Mouse (Mus musculus): ENCODE measurements around the gene Map7. TPM values are rescaled to one million over a fixed set of nuclear protein-coding genes. Genes with fewer than 3 reads are reported as not detected.

Map7 gene
- polyA plus RNA-seq, 1 experiment = 108 TPM

DNA sequence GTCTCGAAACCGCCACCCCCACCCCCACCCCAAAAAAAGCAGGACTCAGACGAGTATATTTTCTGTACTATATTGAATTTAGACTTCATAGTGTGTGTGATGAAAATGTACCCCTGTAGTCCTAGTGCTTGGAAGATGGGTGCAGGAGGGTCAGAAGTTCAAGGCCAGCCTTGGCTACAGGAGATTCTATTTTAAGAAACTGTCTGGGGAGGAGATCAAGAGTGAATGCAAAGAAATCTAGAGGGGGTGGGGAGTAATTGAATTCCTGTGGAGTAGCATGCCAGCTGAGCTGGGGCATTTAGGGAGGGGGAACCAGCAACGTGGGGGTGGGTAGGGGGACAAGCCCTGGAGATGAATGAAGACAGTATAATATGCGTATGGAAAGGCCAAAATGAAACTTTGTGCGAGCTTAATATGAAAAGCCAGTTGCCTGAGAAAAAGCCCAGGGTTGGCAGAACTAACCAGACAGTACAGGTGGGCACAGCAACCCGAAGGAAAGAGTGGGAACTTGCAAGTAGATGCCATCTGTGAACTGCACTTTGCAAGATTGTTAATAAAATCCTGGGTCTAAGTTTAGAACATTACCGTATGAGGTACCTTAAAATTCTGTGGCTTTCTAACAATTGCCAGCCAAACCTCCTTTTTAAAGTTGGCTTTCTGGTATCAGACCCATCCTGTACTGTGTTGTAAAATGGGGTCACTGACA is 8.9 kb downstream of the Map7 start:
- TF ChIP-seq POLR2A (IDR thresholded peaks at IDR 0.05; ENCODE audit: insufficient read depth, low read length) (no peak), CTCF (IDR thresholded peaks at IDR 0.05; ENCODE audit: low read depth, low read length) (no peak), EP300 (IDR thresholded peaks at IDR 0.05; ENCODE audit: insufficient read depth, low read depth, low read length) (peak; percentile 85; the same call in 1 of the 2 replicates)
- no peaks in the 10 kb centered on the region for H3K27me3 ChIP-seq (ENCODE audit: control insufficient read depth, insufficient read depth, low read length, poor library complexity, severe bottlenecking)
- peaks cover 15% of the 10 kb centered on the region for H3K4me1 ChIP-seq (ENCODE audit: control insufficient read depth, insufficient read depth, low read length)
- 0 out of 2 replicates have a peak, but pooled peaks cover 3% of the 10 kb centered on the region for H3K36me3 ChIP-seq (ENCODE audit: control insufficient read depth, insufficient read depth, low read length, poor library complexity, severe bottlenecking)
- H3K4me3 ChIP-seq (ENCODE audit: low read depth, low read length) = no peak overlapping the region
- H3K9me3 ChIP-seq (replicated peaks; ENCODE audit: control insufficient read depth, insufficient read depth, low read length, poor library complexity, severe bottlenecking) = no peaks in the 10 kb centered on the region
- peak overlapping the region; percentile 74 for H3K27ac ChIP-seq (ENCODE audit: insufficient read depth, low read length)
- H3K9ac ChIP-seq (ENCODE audit: low read depth, poor library complexity, severe bottlenecking) = peak overlapping the region; percentile 4; the same call in 1 of the 2 replicates

DNA sequence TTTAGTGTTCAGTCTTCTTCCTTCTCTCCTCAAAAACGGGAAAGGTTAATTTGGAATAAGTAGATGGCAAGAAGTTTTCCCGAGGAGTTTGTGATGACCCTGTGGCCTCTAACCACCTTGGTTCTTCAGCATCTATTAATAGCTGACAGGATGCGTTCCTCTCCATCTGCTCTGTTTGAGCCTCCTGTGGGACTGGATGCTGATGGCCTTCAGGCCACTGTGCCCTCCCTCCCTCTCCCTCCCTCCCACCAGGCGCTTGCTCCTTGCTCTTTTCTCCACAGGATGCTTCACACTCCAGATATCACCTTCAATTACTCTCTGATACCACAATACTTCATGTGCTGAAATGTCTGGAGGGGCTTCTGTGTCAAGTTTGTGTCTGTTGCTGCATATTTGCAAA is 10.5 kb downstream of the Map7 start:
- H3K9ac ChIP-seq (ENCODE audit: low read depth, poor library complexity, severe bottlenecking) = peak overlapping the region; percentile 26; the same call in 1 of the 2 replicates
- H3K27me3 ChIP-seq (ENCODE audit: control insufficient read depth, insufficient read depth, low read length, poor library complexity, severe bottlenecking) = no peaks in the 10 kb centered on the region
- TF ChIP-seq POLR2A (IDR thresholded peaks at IDR 0.05; ENCODE audit: insufficient read depth, low read length) (no peak), EP300 (IDR thresholded peaks at IDR 0.05; ENCODE audit: insufficient read depth, low read depth, low read length) (no peak), CTCF (IDR thresholded peaks at IDR 0.05; ENCODE audit: low read depth, low read length) (no peak)
- no peak overlapping the region for H3K27ac ChIP-seq (ENCODE audit: insufficient read depth, low read length)
- H3K4me1 ChIP-seq (ENCODE audit: control insufficient read depth, insufficient read depth, low read length) = peaks cover 15% of the 10 kb centered on the region
- no peak overlapping the region for H3K4me3 ChIP-seq (ENCODE audit: low read depth, low read length)
- H3K36me3 ChIP-seq (ENCODE audit: control insufficient read depth, insufficient read depth, low read length, poor library complexity, severe bottlenecking) = 0 out of 2 replicates have a peak, but pooled peaks cover 3% of the 10 kb centered on the region
- H3K9me3 ChIP-seq (replicated peaks; ENCODE audit: control insufficient read depth, insufficient read depth, low read length, poor library complexity, severe bottlenecking) = no peaks in the 10 kb centered on the region

DNA sequence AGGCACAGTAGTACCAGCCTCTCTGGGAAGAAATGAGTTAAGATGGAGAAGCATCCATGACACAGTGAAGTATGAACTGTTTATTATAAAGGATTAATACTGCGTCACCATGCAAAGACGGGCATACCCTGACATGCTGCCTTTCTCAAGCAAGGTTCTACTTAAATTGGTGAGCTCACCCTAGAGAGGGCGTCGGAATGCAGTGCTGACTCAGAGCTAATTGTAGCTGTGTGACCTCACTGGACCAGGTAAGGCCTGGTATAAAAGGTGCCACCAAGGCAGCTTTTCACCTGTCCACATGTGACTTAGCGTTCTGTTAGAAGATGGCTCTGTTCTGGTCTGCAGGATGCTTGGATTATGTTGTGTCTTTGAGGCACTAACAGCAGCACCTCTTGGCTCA is 11.0 kb downstream of the Map7 start:
- peak overlapping the region; percentile 26; the same call in 1 of the 2 replicates for H3K9ac ChIP-seq (ENCODE audit: low read depth, poor library complexity, severe bottlenecking)
- H3K9me3 ChIP-seq (replicated peaks; ENCODE audit: control insufficient read depth, insufficient read depth, low read length, poor library complexity, severe bottlenecking) = no peaks in the 10 kb centered on the region
- H3K4me3 ChIP-seq (ENCODE audit: low read depth, low read length) = no peak overlapping the region
- no peak for TF ChIP-seq POLR2A (IDR thresholded peaks at IDR 0.05; ENCODE audit: insufficient read depth, low read length)
- TF ChIP-seq EP300 (IDR thresholded peaks at IDR 0.05; ENCODE audit: insufficient read depth, low read depth, low read length) = no peak
- TF ChIP-seq CTCF (IDR thresholded peaks at IDR 0.05; ENCODE audit: low read depth, low read length) = no peak
- H3K36me3 ChIP-seq (ENCODE audit: control insufficient read depth, insufficient read depth, low read length, poor library complexity, severe bottlenecking) = peaks cover 3% of the 10 kb centered on the region; the same call in 1 of the 2 replicates
- H3K27me3 ChIP-seq (ENCODE audit: control insufficient read depth, insufficient read depth, low read length, poor library complexity, severe bottlenecking) = no peaks in the 10 kb centered on the region
- no peak overlapping the region for H3K27ac ChIP-seq (ENCODE audit: insufficient read depth, low read length)
- H3K4me1 ChIP-seq (ENCODE audit: control insufficient read depth, insufficient read depth, low read length) = peaks cover 15% of the 10 kb centered on the region

DNA sequence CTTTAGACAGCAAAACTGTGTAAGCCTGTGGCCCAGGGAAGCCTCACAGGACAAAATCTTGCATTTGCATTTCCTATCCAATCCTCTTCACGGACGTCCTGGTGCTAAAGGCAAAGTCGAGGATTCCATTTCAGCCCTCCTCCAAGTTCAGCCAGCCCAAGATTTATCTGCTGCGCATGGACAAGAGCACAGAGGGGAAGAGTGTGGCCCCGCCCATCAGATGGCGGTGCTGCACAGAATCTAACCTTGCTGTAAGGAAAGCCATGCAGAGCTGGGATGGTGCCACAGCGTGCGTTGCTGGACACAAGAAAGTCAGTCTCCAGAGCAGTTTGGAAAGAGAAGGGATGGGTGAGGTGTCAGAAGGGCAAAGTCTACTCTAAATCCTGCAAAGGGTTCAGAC is 12.6 kb downstream of the Map7 start:
- Histone ChIP-seq H3K9ac (ENCODE audit: low read depth, poor library complexity, severe bottlenecking) (no peak overlapping the region), H3K9me3 (replicated peaks; ENCODE audit: control insufficient read depth, insufficient read depth, low read length, poor library complexity, severe bottlenecking) (0 out of 2 replicates have a peak, but pooled peaks cover 4% of the 10 kb centered on the region), H3K36me3 (ENCODE audit: control insufficient read depth, insufficient read depth, low read length, poor library complexity, severe bottlenecking) (peaks cover 3% of the 10 kb centered on the region; the same call in 1 of the 2 replicates), H3K4me1 (ENCODE audit: control insufficient read depth, insufficient read depth, low read length) (peaks cover 7% of the 10 kb centered on the region), H3K27ac (ENCODE audit: insufficient read depth, low read length) (peak overlapping the region; percentile 41), H3K4me3 (ENCODE audit: low read depth, low read length) (peak overlapping the region; percentile 12; the same call in 1 of the 2 replicates), H3K27me3 (ENCODE audit: control insufficient read depth, insufficient read depth, low read length, poor library complexity, severe bottlenecking) (no peaks in the 10 kb centered on the region)
- TF ChIP-seq POLR2A (IDR thresholded peaks at IDR 0.05; ENCODE audit: insufficient read depth, low read length) (no peak), CTCF (IDR thresholded peaks at IDR 0.05; ENCODE audit: low read depth, low read length) (no peak), EP300 (IDR thresholded peaks at IDR 0.05; ENCODE audit: insufficient read depth, low read depth, low read length) (0 out of 2 replicates have a peak, but pooled peaks have one; percentile 31)

DNA sequence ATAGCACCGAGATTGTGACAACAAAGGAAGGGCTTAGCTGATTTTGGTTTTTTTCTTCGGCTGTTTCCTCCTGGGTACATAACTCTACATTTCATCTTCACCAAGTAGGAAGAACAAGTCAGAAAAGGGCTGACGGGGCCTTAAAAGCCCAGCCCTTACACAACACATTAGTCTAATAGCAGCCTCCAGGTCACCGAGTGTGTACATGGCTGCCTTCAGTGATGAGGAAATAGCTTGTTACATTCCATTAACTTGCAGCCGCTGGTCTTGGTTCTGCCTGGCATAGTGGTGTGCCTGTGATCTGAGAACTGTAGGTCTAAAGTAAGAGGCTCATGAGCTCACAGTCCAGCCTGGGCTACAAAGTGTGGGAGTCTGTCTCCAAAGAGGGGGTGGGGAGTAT is 16.5 kb downstream of the Map7 start:
- Histone ChIP-seq H3K27me3 (ENCODE audit: control insufficient read depth, insufficient read depth, low read length, poor library complexity, severe bottlenecking) (no peaks in the 10 kb centered on the region), H3K4me3 (ENCODE audit: low read depth, low read length) (no peak overlapping the region), H3K9ac (ENCODE audit: low read depth, poor library complexity, severe bottlenecking) (no peak overlapping the region), H3K27ac (ENCODE audit: insufficient read depth, low read length) (no peak overlapping the region), H3K36me3 (ENCODE audit: control insufficient read depth, insufficient read depth, low read length, poor library complexity, severe bottlenecking) (no peaks in the 10 kb centered on the region; the same call in 1 of the 2 replicates), H3K4me1 (ENCODE audit: control insufficient read depth, insufficient read depth, low read length) (peaks cover 4% of the 10 kb centered on the region), H3K9me3 (replicated peaks; ENCODE audit: control insufficient read depth, insufficient read depth, low read length, poor library complexity, severe bottlenecking) (0 out of 2 replicates have a peak, but pooled peaks cover 4% of the 10 kb centered on the region)
- TF ChIP-seq CTCF (IDR thresholded peaks at IDR 0.05; ENCODE audit: low read depth, low read length) (no peak), EP300 (IDR thresholded peaks at IDR 0.05; ENCODE audit: insufficient read depth, low read depth, low read length) (no peak), POLR2A (IDR thresholded peaks at IDR 0.05; ENCODE audit: insufficient read depth, low read length) (no peak)

DNA sequence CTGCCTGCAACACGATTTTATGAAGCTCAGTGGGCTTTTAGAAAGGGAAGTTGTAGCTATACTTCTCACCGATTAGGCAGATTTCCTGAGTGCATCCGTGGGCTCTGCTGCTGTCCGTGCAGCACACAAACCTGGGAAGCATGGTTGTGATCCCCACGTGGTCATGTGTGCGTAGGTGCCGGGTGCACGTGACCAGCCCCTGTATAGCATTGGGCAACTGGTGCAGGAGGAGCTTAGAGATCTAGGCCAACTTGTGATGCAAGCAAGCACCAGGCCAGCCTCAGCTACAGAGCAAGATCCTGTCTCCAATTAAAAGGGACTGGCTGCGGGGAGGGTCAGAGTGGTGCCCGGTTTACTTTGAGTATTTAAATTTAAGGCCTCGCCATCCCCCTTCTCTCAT is 18.5 kb downstream of the Map7 start:
- H3K36me3 ChIP-seq (ENCODE audit: control insufficient read depth, insufficient read depth, low read length, poor library complexity, severe bottlenecking) = no peaks in the 10 kb centered on the region; the same call in 1 of the 2 replicates
- H3K4me1 ChIP-seq (ENCODE audit: control insufficient read depth, insufficient read depth, low read length) = peaks cover 4% of the 10 kb centered on the region
- TF ChIP-seq POLR2A (IDR thresholded peaks at IDR 0.05; ENCODE audit: insufficient read depth, low read length) (no peak), EP300 (IDR thresholded peaks at IDR 0.05; ENCODE audit: insufficient read depth, low read depth, low read length) (peak; percentile 20; the same call in 1 of the 2 replicates), CTCF (IDR thresholded peaks at IDR 0.05; ENCODE audit: low read depth, low read length) (no peak)
- H3K9me3 ChIP-seq (replicated peaks; ENCODE audit: control insufficient read depth, insufficient read depth, low read length, poor library complexity, severe bottlenecking) = 0 out of 2 replicates have a peak, but pooled peaks cover 4% of the 10 kb centered on the region
- no peak overlapping the region for H3K27ac ChIP-seq (ENCODE audit: insufficient read depth, low read length)
- no peak overlapping the region for H3K4me3 ChIP-seq (ENCODE audit: low read depth, low read length)
- no peak overlapping the region for H3K9ac ChIP-seq (ENCODE audit: low read depth, poor library complexity, severe bottlenecking)
- H3K27me3 ChIP-seq (ENCODE audit: control insufficient read depth, insufficient read depth, low read length, poor library complexity, severe bottlenecking) = no peaks in the 10 kb centered on the region
